Mouse (Mus musculus) lung, postnatal 36 days (tissue): Measurements from ENCODE around the gene Polr3f.

Source experiments
- DNase-seq: peaks from one replicate; pipeline ENCODE4 v3.0.0; 2022; ENCODE audit warnings: mixed read lengths

Gene Polr3f

DNA sequence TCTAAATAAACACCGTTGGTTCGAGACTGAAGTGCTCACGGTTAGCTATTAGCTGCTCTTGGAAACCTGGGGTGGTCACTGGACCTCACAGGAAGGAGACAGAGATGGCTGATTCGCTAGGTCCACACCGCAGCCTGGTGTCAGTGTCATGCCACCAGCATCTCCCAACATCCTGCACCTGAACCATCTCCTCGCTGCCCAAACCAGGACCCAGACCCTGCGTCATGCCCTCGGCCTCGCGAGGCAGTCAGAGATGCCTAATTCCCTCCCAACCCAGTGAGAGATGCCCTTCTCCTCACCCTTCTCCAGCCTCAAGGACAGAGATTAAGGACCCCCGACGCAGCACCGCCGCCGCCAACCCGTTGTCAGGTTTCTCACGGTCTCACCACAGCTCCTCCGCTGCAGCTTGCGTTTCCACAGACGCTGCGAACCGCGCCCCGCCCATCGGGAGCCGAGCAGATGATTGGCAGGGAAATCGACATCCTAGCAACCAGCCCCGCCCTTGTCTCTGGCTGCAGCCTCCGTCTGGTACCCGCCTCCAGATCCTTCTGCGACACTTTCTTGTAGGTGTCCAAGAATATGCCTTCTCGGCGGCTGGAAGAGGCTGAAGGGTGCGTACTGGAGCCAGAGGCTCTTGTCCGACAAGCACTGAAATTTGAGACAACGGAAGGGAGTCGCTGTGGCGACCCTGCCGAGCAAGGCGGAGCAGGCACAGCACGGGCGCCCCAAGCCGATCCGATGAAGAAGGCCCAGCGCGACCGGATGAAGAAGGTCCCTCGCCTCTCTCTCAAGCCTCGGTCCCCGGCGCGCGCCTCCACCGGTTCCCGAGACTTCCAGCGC, at the start of gene Polr3f, which contains the start of gene Dzank1:
TSS of gene Polr3f (plus strand) at position 738 of the 840 bp plus-strand sequence.
TSS of gene Dzank1 (minus strand) at position 434 of the 840 bp plus-strand sequence.
- DNase-seq = peak; percentile 99

DNA sequence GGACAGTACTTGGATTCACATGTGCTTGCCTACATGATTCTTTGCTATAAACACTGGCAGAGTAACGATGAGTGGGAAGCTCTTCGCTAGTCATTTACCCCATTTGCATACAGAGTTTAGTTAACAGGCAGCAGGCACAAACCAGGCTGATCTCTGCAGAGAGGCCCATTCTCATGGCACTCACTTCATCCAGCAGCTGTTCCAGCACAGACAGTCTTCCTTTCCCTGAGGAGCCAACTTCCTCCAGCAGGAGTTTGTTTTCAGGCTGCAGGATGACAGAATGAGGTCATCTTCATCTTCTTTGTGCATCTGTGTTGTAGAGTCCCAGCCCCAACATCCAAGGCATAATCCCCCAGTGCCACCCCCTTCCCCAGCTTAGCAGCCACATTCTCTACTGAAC, 48.1 kb upstream of the Polr3f start:
- peak; percentile 2 for DNase-seq

DNA sequence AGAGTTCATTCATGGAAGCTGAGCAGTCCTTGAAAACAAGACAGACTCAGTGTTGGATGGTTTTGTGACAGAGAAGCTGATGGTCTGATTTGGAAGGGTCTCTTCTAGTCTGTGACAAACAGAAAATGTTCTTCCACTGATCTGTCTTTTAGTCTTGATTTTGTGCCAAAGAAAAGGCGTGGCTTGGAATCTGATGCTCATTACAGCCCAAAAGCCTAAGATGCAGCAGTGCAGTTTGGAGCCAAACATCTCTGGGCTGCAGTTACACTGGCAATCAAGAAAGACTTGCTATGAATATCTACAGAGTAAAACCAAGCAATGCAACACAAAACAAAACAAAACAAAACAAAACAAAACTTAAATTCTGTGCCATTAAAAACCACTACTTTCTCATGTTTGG, 43.4 kb upstream of the Polr3f start:
- no peak for DNase-seq

DNA sequence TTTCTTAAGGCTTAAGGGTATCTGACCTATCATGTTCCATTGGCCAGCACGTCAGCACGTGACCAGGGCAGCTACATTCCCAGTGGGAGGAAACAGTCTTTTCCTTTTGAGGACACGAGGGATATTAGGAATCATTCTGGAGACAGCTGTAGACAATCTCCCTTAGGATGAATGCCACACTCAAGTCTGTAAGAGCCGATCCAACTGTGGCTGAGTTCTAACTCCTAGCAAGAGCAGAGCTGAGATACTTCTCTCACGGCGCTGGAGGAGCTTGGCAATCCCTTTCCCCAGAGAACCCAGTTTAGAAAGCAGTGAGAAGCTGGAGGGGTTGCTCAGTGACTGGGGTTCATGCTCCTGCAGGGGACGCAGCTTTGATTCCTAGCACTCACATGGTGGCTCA, 42.1 kb upstream of the Polr3f start:
- DNase-seq = no peak

DNA sequence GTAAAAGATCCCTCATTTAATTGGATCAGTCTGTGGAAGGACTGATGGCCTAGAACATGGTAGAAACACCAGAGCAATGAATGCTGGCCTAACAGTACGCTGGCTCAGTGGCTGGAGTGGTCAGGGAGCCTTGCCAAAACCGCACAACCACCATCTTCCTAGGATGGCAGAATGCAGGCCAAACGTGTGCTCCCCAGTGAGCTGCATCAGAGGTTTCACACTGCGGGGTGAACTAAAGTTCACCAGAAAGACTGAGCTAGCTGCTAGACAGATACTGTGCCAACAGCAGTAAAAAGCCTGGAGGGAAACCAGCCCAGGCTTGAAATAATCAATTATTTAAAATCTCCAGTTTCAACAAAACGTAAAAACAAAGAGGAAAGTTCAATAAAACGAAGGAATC, 40.0 kb upstream of the Polr3f start:
- no peak for DNase-seq

DNA sequence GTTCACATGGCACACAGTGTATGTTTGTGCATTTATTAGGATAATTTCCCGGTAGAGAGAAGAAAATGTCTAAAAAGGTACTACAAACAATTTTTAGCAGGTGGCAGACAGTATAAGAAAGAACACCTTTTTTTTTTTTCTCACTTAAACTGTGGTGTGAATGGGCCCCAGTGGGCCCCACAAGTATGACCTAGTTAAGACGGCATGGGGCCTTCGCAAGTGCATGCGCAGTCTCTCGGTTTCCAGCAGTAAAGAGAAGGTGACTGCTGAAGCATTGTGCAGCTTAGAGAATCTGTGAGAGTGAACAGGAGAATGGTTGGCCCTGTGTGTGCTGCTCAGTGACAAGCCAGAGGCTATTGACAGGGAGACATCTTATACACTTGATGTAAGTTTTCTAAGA, 38.2 kb upstream of the Polr3f start:
- DNase-seq = no peak

DNA sequence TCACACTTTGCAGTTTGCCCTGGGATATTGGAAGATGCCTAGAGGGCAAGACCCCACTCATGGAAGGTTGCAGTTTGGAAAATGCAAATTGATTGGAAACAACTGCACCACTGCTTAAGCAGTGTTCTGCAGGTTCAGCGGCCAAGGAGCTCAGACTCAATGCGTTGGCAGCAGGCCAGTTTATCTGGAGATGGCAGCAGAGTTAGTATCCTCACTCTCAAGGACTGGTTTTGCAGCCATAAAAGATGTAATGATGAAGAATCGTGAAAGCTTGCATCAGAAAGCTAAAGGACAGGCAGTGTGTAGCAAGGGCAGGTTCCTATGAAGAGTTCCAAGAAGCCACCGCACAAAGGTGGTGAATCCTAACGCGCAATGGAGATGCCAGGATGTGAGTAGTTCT, 25.4 kb upstream of the Polr3f start:
- no peak for DNase-seq

DNA sequence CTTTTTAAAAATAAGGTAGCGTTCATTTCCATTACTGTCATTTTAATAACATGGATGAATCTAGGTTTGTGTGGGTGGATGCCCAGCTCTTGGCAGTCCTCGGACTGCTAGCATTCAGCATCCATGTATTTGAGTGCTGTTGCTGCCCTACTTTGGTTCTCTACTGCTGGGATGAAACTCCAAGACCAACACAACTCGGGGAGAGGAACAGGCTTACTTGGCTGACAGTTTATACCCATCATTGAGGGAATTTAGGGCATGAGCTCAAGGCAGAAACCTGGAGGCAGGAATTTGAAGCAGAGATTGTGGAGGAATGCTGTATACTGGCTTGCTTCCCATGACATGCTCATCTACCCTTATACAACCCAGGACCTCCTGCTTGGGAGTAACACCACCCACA, 12.9 kb upstream of the Polr3f start:
- no peak for DNase-seq

DNA sequence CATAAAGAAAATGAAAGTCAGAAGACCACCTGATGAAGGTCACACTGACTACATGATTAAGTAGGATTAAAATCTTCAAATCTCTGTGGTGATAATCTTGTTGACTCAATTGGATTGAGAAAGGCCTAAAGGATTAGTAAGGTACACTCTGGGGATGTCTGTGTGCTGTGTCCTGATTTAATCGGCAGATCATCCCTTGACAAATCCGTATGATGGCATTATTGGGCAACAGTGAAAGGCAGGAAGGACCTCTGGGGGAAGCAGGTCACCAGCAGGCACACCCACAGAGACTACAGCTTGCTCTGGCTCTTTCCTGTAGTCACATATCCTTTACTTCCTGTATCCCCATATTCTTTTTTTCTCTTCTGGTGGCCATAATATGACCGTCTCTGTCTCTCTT, 7.7 kb upstream of the Polr3f start:
- no peak for DNase-seq

DNA sequence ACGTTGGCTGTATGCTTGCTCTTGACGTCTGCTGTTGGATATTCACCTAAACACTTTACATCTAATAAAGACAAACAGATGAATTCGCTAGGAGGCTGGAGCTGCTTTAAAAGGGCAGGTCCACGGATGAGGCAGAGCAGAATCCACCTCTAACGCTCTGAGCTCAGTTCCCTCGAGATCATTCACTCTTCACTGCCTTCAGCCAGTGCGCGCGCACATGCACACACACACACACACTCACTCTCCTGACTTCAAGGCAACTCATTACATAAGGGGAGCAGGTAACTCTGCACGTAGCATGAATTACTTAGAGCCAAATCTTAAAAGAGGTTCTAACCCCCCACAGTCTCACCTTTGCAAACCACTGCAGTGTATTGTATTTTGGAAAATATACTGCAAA, 1.7 kb upstream of the Polr3f start:
- no peak for DNase-seq

DNA sequence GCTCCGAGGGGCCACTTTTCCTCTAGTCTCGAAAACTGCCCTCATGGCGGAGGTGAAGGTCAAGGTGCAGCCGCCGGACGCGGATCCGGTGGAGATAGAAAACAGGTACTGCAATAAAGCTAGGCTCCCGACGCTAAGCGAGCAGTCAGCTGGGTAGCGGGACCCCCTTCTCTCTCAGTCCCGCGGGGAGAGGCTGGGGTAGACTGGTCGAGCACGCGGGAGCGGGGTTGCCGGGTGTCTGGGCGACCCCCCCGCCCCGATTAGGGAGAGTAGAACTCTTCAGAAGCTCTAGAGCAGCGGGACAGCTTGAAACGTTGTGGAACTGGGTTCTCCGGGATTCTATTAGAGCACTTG, 280 bp downstream of the Polr3f start:
- no peak for DNase-seq

DNA sequence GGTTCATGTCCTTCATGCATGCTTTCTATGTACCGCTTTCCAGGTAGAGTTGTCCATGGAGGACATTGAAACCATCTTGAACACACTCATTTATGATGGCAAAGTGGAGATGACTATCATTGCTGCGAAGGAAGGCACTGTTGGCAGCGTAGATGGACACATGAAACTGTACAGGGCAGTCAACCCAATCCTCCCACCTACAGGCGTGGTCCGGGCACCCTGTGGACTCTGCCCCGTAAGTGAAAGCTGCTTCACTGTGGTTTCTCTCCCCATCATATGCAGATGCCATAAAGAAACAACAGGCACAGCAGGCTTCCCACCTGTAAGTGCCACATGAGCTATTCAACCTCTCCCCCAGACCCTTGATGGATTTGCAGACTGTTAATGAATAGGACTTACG, 9.6 kb downstream of the Polr3f start:
- no peak for DNase-seq

DNA sequence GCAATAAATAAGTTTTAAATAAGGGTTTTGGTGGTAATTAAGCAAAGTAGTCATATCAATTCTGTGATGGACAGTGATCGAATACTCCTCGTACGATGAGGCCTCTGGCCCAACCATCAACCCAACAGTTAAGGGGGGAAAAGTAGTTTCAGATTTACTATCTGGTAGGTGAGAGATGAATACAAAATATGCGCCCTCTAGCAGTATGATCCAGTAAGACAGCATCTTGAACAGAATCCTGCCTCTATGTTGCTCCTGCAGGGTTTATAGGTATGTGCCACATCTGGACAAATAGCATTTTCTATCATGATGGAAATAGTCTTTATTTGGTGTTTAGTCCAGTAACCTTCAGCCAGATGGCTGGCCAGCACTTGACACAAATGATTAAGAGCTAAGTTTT, 13.7 kb downstream of the Polr3f start:
- no peak for DNase-seq

DNA sequence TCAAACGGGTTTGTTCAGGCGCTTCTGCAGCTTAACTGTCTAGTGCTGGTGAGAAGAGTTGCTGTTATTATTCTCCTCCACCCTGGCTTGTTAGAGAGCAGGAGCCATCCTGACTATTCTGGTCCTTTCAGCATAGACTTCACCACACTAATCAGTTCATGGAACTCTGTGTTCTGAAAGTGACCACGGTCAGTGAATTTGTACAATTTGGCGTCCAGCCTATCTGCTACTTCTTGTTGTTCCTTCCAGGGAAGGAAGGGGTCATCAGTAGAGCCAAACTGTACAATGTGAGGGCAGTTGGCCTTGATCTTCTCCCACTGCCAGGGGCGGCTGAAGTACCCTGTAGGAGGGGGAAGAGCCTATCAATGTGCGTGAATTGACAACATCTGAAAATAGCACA, 16.2 kb downstream of the Polr3f start:
- no peak for DNase-seq

DNA sequence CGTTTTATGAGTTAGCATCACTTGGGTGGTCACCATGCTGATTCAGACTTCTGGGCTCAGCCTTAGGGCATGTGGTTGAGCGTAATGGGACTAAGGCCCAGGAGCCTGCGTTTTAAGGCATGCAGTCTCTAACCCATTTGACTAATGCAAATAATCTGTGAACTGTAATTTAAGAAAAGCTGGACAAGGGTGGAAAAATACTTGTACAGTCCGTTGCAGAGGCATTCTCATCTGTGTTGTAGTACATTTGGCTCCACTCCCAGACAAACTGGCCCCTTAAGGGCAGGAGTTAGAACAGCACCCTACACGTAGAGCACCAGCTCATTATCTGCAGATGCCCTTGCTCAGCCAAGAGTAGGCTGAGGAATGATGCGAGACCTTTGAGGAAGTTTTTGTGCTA, 17.1 kb downstream of the Polr3f start:
- DNase-seq = peak; percentile 33

DNA sequence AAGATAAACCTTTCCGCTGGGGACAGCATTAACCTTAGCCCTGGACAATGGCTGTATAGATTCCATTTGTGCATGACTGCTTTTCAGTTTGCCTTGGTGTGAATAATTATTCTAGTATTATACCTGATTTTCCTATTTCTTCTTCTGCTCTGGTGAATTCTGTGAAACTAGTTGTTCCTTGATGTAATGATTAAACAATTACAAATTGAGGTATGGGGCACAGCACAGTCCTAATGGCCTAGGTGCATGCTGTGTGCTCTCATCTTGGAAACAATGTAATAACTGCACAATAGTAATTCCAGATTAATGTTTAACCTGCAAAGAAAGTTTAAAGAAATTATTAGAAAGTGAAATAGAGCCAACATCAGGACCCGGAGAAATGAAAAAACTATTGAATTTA, 17.5 kb downstream of the Polr3f start:
- DNase-seq = no peak

DNA sequence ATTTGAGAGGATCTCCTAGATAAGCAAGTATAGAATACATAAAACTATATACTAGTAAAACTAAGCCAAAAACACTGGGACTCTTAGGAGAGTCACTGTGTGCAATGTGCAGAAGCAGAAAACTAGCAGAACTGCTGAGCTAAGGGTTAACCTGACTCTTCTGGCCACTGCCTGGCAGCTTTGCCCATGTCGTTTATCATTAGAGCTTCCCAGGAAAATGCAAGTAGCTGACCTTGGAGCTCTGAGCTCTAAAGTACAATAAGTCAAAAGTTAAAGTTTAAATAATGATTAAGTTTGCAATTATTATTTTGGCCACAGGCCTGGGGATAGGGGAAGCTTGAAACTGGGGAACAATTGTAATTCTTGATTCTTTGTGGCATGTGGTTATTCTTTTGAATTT, 18.0 kb downstream of the Polr3f start:
- no peak for DNase-seq

DNA sequence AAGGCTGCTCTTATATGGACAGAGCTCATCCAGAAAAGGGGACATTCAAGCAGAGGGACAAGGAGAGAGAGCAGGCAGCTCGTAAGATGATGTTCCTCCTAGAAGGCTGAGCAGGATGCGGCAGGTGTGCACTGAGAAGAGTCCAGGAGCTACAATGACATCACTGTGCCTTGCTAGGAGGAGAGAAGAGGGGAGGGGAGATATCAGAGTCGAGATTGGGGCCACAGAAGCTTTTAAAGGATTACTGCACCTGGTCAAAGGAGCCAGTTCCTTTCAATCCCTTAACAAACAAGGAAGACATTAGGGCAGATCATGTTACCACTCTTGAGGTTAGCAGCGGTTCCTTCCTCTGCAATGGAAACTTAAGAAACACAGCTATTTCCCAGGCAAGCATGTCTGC, 20.0 kb downstream of the Polr3f start:
- DNase-seq = no peak

DNA sequence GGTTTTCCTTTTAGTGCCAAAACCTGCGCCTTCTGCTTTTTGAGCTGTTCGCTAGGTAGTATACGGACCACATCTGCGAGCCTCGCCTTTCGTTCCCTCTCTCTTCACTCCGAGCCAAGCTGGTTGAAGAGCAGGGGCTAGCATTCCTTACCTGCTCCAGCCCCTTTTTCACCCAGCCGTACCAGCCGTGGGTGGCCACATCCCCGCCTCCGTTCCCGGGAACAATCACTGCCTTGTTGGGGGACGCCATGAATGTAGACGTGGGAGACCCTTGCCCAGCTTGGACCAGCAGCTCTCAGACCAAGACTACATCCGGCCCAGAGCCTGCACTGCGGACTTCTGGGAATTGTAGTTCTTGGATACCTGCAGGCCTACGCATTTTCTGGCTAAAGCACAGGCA, 23.0 kb downstream of the Polr3f start, which contains the start of gene Rbbp9:
TSS of gene Rbbp9 (minus strand) at position 341 of the 400 bp plus-strand sequence.
- peak; percentile 71 for DNase-seq

DNA sequence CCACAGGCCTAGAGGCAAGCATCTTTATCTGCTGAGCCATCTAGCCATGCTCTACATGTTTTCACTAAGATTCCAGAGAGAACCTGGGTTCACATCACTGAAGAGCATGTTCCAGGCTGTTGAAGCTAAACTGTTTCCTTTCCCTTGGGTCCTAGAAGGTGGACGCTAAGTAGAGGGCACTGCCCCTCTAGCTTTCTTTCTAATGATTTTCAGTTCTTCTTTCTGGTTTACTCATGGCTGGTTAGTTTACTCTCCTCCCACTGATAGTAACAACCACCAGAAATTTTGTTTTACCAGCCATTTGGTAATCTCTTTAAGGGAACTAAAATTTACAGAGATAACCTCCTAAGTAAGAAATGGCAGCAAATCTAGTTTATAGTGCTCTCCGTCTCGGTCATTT, 26.4 kb downstream of the Polr3f start:
- no peak for DNase-seq

DNA sequence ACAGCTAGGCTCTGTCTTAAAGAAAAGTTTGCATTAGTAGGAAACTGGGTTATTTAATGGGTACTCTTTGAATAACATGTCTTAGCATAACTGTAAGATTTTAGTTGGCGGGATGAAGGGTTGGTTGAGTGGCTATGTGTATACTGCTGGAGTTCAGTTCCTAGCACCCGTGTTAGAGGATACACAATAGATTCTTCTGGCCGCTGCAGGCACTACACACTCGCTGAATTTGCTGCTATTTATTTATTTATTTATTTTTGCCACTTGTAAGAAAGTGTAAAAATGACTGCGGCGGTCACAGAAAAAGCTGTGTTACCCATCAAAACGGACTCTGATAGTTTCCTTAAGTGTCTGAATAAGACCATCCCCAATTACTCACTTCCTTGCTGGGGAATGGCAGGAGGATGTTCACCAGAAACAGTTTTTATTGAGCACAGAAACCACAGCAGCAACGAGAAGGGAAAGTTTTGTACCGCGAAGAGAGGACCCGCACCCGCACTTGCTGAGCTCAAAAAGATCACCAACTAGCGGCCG, 27.8 kb downstream of the Polr3f start:
- DNase-seq = no peak

DNA sequence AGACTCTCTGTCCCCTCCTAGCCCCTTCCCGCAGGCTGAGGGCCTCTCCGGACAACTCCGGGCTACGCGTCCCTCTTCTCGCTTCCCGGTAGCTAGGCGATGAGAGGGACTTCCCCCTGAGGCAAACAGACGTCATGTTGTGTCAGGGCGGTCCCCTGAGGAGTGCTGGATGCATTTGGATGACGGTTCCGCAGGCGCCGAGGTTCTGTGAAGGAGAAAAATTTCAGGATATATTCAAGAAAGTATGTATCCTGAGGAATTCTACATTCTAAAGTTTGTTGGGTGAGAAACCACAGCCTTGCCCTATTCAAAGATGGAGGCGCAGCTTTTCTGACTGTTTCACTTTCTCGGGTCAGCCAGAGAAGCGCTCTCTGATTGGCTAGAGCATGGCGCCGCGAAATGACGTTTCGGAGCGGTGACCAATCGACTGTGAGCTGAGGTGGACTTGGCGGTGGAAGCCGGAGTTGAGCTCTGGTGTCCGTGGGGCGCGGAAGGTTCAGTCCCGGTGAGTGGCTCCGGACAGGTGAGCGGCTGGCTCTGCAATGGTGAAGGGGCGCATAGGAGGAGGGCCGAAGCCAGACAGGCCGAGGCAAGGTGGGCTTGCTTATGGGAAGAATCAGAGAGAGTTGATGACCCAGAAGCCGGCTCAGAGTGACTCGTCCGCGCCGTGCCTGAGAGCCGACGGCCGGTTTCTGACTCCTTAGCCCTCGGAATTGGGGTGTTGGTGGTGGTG, 28.5 kb downstream of the Polr3f start, which contains the start of gene Sec23b:
TSS of gene Sec23b (plus strand) at position 410 of the 733 bp plus-strand sequence.
- DNase-seq = peak; percentile 99

DNA sequence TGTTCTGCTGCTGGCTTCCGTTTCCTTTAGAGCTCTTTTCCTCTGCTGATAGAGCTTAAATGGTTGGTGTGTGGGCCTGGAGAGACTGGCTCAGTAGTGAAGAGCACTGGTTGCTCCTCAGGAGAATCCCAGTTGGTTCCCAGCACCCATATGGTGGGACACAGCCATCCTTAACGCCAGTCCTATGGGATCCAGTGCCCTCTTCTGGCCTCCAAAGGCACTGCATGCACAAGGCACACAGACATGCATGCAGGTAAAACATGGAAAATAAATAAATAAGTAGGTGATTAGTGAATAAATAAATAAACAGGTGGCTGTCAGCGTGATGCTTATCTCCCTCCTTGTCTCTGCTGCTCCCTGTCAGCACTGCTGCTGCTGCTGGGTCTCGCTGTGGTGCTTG, 61.2 kb downstream of the Polr3f start:
- no peak for DNase-seq
